Mouse (Mus musculus): Measurements from ENCODE around the gene Nckap5.

Nckap5 gene

DNA sequence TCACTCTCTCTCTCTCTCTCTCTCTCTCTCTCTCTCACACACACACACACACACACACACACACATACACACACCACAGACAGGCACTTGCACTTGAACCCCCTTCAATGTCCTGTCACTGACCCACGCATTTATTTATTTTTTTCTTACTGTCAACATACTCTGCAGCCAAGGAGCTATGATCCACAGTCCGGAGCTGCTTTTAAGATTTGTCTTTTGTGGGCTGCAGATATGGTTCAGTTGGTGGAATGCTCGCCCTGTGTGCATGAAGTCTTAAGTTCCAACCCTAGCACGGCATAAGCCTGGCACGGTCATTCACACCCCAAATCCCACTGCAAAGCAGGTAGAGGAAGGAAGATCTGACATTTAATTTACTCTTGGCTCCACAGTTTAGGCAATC is 357.6 kb downstream of the Nckap5 start:
- in situ Hi-C loops (cut with MboI, MseI) = no loop called here

- in situ Hi-C loops (cut with MboI, MseI) = no loop called here
Observed at GRCm38 (mm10) chr1:126471419-126471818, 359.2 kb downstream of the Nckap5 start.

DNA sequence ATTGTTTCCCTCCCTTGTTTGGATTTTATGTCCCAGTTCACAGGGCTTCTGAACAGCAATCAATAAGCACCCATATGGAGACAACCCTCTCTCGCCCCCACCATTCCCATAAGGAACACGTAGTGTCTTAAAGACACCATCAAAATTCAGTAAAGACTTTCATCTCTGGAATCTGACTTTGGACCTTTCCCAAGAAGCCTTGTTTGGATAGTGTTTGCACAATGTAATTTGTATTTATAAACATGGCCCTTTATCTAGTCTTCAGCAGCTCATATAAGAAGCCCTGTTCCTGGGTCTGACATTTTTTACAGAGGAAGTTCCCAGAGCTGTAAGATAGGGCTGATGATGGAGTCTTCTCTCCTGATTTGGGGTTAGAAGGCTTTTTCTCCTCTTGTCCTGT is 359.7 kb downstream of the Nckap5 start:
- in situ Hi-C loops (cut with MboI, MseI) = no loop called here

GRCm38 (mm10) chr1:126469818-126470544 is 360.6 kb downstream of the Nckap5 start:
- in situ Hi-C loops (cut with MboI, MseI) = no loop called here

- in situ Hi-C loops (cut with MboI, MseI) = no loop called here
Observed at GRCm38 (mm10) chr1:126461527-126462354, 368.9 kb downstream of the Nckap5 start.

DNA sequence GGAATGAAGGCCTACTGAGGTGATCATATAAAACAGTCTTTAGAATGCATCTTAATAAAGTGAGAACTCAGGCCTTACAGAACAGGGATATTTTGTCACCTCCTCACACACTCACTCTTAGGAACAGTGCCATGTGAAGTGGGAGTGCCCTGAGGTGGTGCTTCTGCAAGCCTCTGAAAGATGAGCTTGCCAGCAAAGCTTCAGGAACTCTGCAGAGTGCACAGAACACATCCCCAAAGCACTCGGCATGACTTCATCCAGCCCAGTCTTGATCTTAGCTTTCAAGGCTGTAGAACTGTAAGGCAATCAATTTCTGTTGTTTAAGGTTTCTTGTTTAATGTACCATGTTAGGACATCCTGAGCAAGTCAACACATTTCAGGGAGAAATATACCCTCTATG is 372.9 kb downstream of the Nckap5 start:
- in situ Hi-C loops (cut with MboI, MseI) = no loop called here

GRCm38 (mm10) chr1:126454504-126455173 is 376.0 kb downstream of the Nckap5 start:
- in situ Hi-C loops (cut with MboI, MseI) = no loop called here

GRCm38 (mm10) chr1:126451472-126451871 is 379.1 kb downstream of the Nckap5 start:
- in situ Hi-C loops (cut with MboI, MseI) = no loop called here

GRCm38 (mm10) chr1:126449424-126449823 is 381.2 kb downstream of the Nckap5 start:
- in situ Hi-C loops (cut with MboI, MseI) = no loop called here

- in situ Hi-C loops (cut with MboI, MseI) = no loop called here
Observed at GRCm38 (mm10) chr1:126443890-126444289, 386.7 kb downstream of the Nckap5 start.

GRCm38 (mm10) chr1:126442723-126443122 is 387.9 kb downstream of the Nckap5 start:
- in situ Hi-C loops (cut with MboI, MseI) = no loop called here

- in situ Hi-C loops (cut with MboI, MseI) = no loop called here
Observed at GRCm38 (mm10) chr1:126438000-126438572, 392.5 kb downstream of the Nckap5 start.

- in situ Hi-C loops (cut with MboI, MseI) = no loop called here
Observed at GRCm38 (mm10) chr1:126436937-126437667, 393.5 kb downstream of the Nckap5 start.

DNA sequence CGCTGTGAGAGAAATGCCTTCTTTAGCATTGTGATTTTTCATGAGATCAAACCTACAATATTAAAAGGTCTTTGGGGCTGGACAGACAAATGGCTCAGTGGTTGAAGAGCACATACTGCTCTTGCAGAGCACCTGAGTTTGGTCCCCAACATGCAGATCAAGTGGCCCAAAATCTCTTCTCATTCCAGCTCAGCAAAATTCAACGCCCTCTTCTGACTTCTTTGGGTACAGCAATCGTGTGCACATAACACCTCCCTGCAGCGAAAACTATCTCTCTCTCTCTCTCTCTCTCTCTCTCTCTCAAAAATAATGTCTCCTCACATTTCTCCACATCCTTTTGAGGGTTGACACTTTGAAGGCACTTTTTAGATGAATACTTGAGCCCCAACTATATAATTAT is 398.3 kb downstream of the Nckap5 start:
- in situ Hi-C loops (cut with MboI, MseI) = no loop called here

GRCm38 (mm10) chr1:126431594-126431993 is 399.0 kb downstream of the Nckap5 start:
- in situ Hi-C loops (cut with MboI, MseI) = no loop called here

- in situ Hi-C loops (cut with MboI, MseI) = no loop called here
Observed at GRCm38 (mm10) chr1:126411426-126411825, 419.2 kb downstream of the Nckap5 start.

GRCm38 (mm10) chr1:126407886-126408285 is 422.7 kb downstream of the Nckap5 start:
- in situ Hi-C loops (cut with MboI, MseI) = no loop called here

DNA sequence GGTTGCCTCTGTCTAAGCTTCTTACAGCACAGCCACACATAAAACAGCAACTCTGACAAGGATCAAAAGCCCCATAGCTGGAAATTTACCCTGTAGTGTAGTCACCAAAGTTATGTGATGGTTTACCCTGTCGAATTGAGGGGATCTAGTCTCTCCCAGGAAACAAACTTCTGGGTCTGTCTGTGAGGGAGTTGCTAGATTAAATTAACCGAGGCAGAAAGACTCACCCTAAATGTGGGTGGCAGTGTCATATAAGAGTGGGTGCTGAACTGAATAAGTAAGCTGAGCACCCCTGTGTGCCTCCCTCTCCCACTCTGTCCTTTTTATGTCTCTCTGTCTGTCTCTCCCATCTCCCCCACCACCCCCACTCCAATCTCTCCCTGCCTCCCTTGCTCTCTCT is 425.1 kb downstream of the Nckap5 start:
- in situ Hi-C loops (cut with MboI, MseI) = no loop called here

- in situ Hi-C loops (cut with MboI, MseI) = no loop called here
Observed at GRCm38 (mm10) chr1:126403970-126404369, 426.6 kb downstream of the Nckap5 start.

DNA sequence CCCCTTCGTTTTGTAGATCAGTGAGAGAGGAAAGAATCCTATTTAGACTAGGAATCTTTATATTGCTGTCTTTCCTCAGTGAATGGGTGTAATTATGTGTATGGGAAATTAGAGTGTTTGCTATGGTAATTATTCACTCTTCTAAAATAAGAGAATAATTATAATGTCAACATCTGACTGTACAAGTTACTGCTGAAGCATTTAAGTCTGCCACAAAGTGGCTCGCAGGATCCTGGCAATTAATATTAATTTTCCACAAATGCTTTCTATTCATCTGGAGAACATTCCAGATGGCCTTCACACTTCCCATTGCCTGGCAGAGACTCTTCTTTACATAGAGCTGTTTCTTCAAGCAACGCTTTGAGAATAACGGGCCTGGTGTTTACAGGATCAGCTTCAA is 439.4 kb downstream of the Nckap5 start:
- in situ Hi-C loops (cut with MboI, MseI) = no loop called here

GRCm38 (mm10) chr1:126377339-126377980 is 453.1 kb downstream of the Nckap5 start:
- in situ Hi-C loops (cut with MboI, MseI) = no loop called here
